Mouse (Mus musculus): Measurements from ENCODE around the gene Nav2.

The Nav2 gene

DNA sequence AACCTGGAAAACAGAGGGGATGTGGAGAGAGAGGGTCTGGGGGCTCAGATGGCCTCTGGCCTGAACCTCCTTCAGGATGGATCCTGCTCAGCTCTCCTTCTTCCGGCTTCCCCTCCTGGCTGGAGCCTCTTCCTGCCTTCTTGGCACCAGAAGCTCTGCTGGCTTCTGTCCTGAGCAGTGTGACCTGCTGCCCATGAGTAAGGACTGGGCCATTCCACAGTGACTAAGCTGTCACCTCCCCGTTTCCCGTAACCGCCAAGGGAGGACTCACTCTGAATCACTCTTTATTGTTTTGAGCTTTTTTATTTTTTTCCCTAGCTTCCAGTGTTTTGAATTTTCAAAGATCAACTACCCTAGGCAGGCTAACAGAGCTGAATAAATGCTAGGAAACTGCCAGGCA is 304.5 kb downstream of the Nav2 start:
- peak; percentile 67 to 81 for DNase-seq

GRCm38 (mm10) chr7:49217786-49218185 is 309.3 kb downstream of the Nav2 start:
- no peak for DNase-seq

DNA sequence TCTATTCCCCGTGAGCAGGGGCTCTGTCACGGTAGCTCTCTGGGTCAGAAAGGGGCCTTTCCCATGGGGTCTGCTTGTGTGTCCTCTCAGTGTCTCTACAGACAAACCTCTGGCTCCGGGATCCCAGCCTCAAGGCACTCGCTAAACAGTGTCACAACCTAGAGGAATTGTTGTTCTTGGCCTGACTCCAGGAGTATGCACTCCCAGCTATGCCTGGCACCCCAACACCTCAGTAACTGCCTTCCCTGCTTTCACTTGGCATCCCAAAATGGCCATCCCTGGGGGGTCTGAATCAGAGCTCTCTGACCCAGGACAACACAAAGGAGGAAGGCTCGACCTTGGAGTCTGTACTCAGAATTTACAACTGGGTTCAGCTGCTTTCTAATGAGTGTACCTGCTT is 317.2 kb downstream of the Nav2 start:
- DNase-seq: no peak

DNA sequence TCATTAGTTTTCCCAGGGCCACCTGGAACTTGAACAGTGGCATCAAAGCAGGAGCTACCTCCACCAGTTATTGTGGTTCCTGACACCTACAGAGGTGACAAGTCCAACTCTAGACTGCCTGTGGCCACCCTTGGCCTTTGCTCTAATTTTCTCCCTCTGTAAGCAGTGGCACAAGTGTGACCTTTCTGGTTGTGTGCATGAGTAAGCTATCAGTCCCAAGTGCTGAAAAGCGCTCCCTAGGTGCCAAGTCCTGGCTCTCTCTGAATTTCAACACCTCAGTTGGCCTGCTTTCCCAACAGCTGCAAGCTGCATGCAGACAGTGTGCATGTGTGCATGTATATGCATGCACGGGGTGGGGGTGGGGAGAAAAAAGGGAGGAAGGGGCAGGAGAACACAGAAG is 324.5 kb downstream of the Nav2 start:
- DNase-seq: no peak

DNA sequence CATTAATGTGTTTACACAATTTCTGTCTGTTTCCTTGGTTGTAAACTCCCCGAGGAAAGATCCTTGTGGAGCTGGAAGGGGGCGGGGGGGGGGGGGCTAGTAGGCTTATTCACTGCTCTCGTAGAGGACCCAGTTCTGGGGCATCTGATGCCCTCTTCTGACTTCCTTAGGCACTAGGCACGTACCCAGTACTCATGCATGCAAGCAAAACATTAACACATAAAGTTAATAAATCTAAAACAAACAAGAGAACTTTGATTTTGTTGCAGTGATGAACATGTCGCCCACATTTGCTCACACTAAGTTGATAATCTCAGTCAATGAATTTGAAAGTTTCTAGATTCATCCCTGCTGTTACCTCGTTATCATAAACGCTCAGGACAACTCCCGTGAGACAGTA is 325.8 kb downstream of the Nav2 start:
- DNase-seq: no peak

- DNase-seq: no peak
These were observed 326.8 kb downstream of the Nav2 start for GRCm38 (mm10) chr7:49235271-49235681.

DNA sequence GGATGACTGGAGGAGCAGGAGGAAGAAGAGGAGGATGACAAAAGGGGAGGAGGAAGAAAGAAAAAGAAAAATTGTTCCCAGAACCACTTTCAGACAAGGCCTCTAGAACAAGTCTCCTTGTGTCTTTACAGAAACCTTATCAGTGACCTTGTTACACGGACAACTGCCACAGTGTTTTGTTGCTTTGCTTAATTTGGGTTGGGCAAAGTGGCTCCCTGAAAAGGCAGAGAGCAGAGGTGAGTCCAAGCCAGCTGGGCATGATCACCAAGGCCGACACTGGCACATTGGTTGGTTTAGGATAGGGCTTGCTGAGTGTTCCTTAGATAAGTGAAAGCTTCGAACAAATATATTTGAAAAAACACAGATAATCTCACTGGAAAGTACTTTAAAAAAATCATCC is 327.3 kb downstream of the Nav2 start:
- DNase-seq: no peak

DNA sequence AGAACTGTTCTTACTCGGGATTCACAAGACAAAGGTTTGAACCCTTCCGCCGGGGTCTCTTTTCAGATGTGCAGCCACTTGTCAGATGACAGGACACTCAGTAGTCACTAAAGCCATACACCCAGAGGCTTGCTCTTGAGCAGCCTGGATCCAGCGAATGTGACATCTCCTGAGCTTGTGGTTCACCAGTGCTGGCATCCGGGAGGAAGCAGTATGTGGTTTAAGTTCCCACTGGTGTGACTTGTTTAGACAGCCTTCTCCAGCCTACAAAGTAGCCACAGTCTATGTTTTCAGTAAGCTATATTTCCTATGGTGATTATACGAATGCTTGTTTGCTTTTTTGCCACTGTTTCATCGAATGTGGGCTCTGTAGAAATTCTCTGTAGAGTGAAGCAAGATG is 331.9 kb downstream of the Nav2 start:
- no peak for DNase-seq

DNA sequence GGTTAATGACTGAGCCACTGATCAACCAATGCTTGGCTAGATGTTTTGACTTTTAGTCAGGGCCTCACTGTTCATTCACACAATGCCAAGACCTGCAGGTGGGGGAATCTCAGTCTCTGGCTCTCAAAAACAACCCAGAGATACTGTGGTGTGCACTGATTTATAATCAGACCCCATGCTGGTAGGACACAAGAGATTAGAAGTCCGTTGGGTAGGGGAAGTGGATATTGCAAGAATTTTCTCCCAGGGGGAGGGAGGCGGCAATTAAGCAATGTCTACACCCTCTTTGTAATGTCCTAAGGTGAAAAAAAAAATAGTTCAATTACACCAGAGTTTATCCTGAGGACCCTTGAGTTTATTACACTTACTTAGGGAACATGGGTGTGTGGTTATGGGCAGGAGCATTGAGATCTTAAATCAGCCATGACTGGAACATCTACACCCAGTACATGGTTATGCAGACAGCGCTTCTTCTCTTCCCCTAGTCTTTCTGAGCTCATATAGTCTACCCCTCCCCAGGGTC is 332.8 kb downstream of the Nav2 start:
- DNase-seq: no peak

DNA sequence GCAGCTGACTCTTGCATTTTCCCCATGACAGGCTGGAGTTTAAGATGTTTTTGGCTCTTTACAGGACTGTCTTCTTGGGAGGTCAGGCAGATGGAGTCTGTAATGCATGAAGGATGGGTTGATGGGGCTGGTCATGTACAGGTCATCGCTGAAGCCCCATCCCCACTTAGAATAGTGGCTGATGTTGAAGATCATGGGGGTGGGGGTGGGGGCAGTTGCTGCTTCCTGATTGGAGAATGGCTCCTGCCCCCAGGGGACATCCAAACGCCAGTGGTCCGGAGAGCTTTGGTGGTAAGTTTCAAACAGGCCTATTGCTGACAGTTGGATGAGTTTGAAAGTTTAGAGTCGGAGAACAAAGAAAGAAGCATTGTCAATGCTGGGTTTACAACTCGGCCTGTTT is 333.7 kb downstream of the Nav2 start:
- no peak for DNase-seq

- DNase-seq: no peak
These were observed 334.6 kb downstream of the Nav2 start for GRCm38 (mm10) chr7:49243079-49243478.

DNA sequence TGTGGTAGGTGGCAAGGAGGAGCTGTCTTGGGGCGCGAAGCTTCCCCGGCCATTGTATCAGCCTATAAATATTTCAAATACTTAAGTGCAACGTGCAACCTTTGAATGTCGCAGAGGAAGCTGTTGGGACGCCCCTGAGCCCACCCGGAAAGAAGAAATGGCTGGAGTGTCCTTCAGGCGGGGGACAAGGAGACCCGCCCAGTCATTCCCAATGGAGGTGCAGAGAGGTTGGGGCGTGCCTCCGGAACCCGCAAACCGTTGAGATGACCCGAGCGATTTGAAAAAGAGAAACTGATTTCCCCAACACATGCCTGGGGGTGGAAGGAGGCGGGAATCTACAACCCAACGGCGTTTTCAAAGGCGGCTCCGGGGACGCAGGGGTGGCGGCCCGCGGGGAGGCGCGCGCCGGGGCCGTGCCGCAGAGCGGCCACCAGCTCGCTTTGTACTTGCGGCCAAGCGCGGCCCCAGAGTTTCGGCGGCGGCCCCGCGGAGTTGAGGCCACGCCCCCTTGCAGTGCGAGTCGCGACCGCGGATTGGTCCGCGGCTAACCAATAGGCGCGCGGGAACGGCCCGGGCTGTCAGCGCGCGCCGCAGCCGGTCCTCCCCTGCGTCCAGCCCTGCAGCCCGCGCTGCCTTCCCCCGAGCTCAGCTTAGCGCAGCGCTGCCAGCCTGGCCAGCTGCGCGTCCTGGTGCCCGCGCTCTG is 337.2 kb downstream of the Nav2 start:
- peak; percentile 95 to 98 for DNase-seq

DNA sequence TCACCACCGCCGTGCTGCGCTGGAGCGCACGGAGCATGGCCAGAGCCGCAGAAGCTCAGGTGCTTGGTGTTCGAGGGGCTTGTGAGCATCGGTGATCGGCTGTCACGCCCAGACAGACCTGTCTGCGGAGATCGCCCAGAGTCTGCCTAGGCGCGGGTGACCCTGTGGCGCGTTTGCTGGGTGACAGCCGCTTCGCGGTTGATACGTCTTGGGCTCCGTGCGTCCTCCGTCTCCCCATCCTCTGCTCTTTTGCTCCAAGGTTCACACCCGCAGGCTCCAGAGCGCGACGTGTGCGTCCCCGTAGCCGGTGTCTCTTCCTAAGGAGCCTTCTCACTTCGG is 337.7 kb downstream of the Nav2 start:
- DNase-seq: no peak

- peak; percentile 73 to 77 for DNase-seq
These were observed 338.3 kb downstream of the Nav2 start for GRCm38 (mm10) chr7:49246584-49247481.

DNA sequence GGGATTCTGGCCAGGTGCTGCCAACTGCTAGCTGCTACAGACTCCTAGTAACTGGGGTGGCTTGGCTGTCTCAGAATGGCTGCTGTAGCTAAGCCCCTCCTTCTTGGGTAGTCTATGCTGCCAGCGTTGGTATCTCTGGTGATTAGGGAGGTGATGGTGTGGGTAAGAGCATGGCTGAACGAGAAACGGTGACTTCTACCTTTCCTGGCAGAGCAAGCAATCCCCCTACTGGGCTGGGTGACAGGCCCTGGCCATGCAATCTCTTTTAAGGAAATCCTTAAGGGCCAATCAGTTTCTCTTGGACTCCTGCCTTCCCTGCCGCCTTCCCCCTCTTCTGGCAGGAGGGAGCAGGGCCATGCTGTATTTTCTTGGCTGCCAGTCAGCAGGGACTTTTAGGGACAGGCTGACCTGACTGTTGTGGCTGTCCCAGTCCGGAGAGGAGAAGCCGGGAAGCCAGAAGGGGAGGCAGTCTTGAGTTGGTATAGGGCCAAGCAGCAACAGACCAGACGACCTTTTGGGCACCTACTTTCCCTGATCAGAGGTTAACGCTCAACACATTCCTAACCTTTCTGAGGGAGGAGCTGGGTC is 339.3 kb downstream of the Nav2 start:
- DNase-seq: peak; percentile 88

DNA sequence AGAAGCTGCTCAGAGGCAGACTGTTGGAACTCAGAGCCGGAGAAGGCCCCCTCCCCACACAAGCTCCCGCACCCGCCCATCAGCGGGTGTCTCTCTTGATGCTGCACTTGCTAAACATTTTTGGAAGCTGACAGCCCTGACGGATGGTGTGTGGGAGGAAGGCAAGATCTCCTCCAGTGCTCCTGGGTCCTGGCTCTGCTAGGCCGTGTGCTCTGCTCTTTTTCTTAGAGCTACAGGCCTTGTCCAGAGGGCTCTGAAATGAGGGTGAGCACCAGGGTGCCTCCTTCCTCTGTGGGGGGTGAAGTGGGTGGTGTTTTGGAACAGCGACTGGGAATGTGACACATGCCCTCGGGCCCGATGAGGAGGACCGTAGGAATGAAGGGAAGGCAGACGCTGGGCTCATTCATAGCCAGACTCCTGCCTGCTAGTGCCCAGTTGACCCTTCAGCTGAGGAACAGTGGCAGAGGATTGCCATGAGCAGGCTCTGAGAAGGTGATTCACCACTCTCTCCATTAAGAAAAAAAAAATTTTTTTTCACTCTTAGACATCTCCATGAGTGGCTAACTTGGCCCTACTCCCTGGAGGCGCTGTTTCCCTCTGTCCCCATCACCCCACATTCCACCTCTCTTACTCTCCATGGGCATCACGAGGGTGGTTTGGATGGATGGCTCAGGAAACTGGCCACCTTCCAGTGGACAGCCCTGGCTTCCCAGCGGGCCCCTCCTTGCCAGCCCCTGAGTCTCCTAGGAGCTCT is 340.0 kb downstream of the Nav2 start:
- peak; percentile 76 to 77 for DNase-seq

- peak in 1 of 2 experiments; percentile 64 for DNase-seq
These were observed 340.9 kb downstream of the Nav2 start for GRCm38 (mm10) chr7:49249462-49249861.

- peak; percentile 92 to 94 for DNase-seq
These were observed 341.5 kb downstream of the Nav2 start for GRCm38 (mm10) chr7:49249996-49250395.

DNA sequence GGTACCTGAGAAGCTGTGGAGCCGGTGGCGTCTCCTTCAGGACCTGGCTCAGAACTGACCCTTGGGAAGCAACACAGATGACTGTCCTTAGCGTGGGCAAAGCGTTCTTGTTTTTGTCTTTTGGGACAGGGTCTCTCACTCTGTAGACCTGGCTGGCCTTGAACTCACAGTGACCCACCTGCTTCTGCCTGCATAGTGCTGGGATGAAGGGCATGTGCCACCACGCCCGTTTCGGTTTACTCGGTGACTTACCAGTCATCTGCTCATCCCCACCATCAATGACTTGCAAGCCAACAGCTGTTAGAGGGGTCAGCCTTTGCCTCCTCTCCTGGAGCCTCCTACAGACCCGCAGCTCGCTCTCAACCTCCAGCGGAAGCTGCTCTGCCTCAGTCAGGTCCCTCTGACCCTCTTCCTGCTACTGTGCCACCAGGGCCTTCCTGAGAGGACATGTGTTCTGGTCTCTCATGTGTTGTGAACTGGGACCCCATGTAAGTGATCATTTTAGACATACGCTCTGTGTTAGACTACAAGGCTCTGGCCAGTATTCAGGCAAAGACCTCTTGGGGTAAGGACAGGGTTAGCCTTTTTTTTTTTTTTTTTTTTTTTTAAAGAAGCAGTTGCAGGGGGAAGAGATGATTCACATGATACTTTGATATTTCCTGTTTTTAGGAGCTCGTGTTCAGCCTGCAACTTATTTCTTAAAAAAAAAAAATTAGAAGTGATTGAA is 342.2 kb downstream of the Nav2 start:
- peak in 1 of 2 experiments; percentile 30 for DNase-seq

- no peak for DNase-seq
These were observed 342.8 kb downstream of the Nav2 start for GRCm38 (mm10) chr7:49251308-49251638.

DNA sequence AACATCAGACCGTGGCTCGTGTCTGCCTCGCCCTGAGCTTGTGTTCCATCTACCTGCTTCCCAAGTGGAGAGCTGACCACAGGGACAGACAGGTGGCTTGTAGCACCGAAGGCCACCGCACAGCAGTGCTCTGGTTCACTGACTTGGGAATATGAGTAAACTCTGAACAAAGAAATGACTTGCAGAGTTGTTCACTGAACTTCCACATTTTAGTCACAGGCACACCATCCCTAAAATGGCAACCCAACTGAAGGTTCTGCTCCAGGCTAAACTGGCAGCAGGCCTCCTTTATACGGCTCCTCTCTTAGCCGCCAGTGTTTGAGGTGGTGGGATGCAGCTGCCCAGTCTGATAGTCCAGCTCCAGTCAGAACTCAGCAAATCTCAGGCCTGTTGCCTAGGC is 343.9 kb downstream of the Nav2 start:
- no peak for DNase-seq

DNA sequence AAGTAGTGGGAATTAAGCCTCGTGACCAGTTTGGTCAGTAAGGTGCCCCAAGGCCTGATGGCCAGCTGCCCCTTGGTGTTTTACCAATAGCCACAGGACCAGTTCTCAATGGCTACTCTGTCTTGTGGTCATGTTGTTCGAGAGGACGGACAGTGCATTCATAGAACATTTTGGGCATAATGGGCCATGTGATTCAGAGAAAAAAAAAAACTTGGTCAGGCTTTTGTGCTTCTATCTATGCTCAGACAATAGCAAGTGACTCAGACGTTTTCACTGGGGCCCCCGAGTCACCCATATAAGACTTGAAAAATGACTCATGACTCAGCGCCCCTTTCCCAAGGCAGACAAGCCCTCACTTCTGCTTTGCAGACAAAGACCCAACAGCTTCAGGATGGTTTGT is 344.4 kb downstream of the Nav2 start:
- no peak for DNase-seq
